Mouse (Mus musculus): ENCODE measurements at regions not wholly inside any gene's neighbourhood (a gene's known extent, or its start where the extent isn't known, plus 50 kb on each side); places are given as distances from the start of the nearest gene placed in this dataset.
"Not testable (repeated sequence)": the region's sequence is repeated elsewhere in the genome, so short reads cannot be mapped to it uniquely, and the experiment has no call there.

- TF ChIP-seq CTCF (IDR thresholded peaks at IDR 0.05; ENCODE audit: borderline replicate concordance, extremely low read depth, insufficient read depth, insufficient read length); POLR2A (IDR thresholded peaks at IDR 0.05; ENCODE audit: borderline replicate concordance, extremely low read depth, insufficient read depth, insufficient read length, poor library complexity, severe bottlenecking): not testable (repeated sequence)
These were observed 124.8 kb downstream of the 4932411N23Rik start for GRCm38 (mm10) chrX:126690828-126691227.

All from brain, embryonic 14.5 days (tissue).